In the genomic region with DNA sequence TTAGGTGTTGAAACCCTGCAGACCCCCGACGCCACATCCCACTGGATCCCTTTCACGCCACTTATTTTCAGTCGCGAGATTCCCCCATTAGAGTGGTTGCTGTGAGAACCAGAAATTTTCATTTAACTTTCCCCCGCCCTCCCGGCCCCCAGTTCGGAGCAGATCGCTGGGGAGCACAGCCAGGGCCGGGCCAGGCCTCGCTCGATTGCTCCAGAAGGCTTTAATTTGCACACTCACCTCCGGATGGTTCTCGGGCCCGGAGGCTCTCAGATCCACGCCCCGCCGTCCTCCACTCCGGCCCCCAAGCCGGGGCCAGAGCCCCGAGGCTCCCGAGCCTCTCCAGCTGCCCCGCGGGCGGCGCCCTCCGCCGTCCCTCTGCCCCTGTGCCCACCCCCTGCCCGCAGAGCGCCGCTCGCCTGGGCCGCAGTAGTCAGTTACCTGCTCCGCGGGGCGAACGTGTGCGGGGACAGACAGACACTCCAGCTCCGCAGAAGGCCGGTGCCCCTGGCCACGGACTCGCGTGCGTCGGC, we compare ENCODE assay signal across 8 mouse cellular contexts.
DNase-seq lines count a peak whose midpoint lies in the region; ATAC-seq and TF ChIP-seq lines count a peak whose summit lies in the region.

No protein-coding gene starts in this region.

- H3K9me3 ChIP-seq in E14TG2a.4 (ENCODE audit: low read length), result peaks cover 37% of the 10 kb centered on the region
- no peaks in the 10 kb centered on the region for H3K9me3 ChIP-seq in forebrain, embryonic 15.5 days
- no peaks in the 10 kb centered on the region for H3K9me3 ChIP-seq in limb, embryonic 10.5 days (replicated peaks)
- H3K9me3 ChIP-seq in neural tube, embryonic 12.5 days, result no peaks in the 10 kb centered on the region

- peak; percentile 32 for DNase-seq in R1 (ENCODE audit: low read depth, low spot score)
- peak; percentile 43 for DNase-seq in limb, embryonic 10.5 days (ENCODE audit: low spot score)
- DNase-seq in gastrocnemius, postnatal 10 days, result no peak
- DNase-seq in thymus, postnatal 10 days (ENCODE audit: low spot score in 2 of 2), result no peak
- DNase-seq in urinary bladder, postnatal 4 days (ENCODE audit: low spot score in 2 of 2), result no peak

- no peak overlapping the region for H3K27ac ChIP-seq in forebrain, embryonic 15.5 days (replicated peaks)
- no peak overlapping the region for H3K27ac ChIP-seq in limb, embryonic 10.5 days
- H3K27ac ChIP-seq in neural tube, embryonic 12.5 days, result no peak overlapping the region

- peaks cover 21% of the 10 kb centered on the region for H3K4me1 ChIP-seq in E14TG2a.4 (replicated peaks; ENCODE audit: low read depth, low read length)
- H3K4me1 ChIP-seq in forebrain, embryonic 15.5 days, result peaks cover 31% of the 10 kb centered on the region
- peaks cover 33% of the 10 kb centered on the region for H3K4me1 ChIP-seq in limb, embryonic 10.5 days
- H3K4me1 ChIP-seq in neural tube, embryonic 12.5 days, result peaks cover 29% of the 10 kb centered on the region

- H3K36me3 ChIP-seq in E14TG2a.4 (ENCODE audit: insufficient read depth, low read length), result no peaks in the 10 kb centered on the region
- H3K36me3 ChIP-seq in forebrain, embryonic 15.5 days, result no peaks in the 10 kb centered on the region
- H3K36me3 ChIP-seq in limb, embryonic 10.5 days, result no peaks in the 10 kb centered on the region
- no peaks in the 10 kb centered on the region for H3K36me3 ChIP-seq in neural tube, embryonic 12.5 days

- peak overlapping the region; percentile 81 for H3K4me3 ChIP-seq in E14TG2a.4 (replicated peaks; ENCODE audit: low read length)
- H3K4me3 ChIP-seq in forebrain, embryonic 15.5 days, result peak overlapping the region; percentile 41
- peak overlapping the region; percentile 57 for H3K4me3 ChIP-seq in limb, embryonic 10.5 days
- H3K4me3 ChIP-seq in neural tube, embryonic 12.5 days, result peak overlapping the region; percentile 21

- peaks cover 38% of the 10 kb centered on the region for H3K27me3 ChIP-seq in E14TG2a.4 (ENCODE audit: insufficient read depth, low read length)
- H3K27me3 ChIP-seq in forebrain, embryonic 15.5 days, result peaks cover 46% of the 10 kb centered on the region
- peaks cover 51% of the 10 kb centered on the region for H3K27me3 ChIP-seq in limb, embryonic 10.5 days (ENCODE audit: low read depth, poor library complexity, severe bottlenecking)
- H3K27me3 ChIP-seq in neural tube, embryonic 12.5 days (replicated peaks), result peaks cover 41% of the 10 kb centered on the region

- 2% methylated on average over 45 of the region's 45 CpGs for WGBS in forebrain, embryonic 15.5 days
- WGBS in limb, embryonic 10.5 days, result 1% methylated on average over 43 of the region's 45 CpGs
- WGBS in neural tube, embryonic 12.5 days, result 3% methylated on average over 45 of the region's 45 CpGs

- ATAC-seq in forebrain, embryonic 15.5 days (replicated peaks), result no peak; the same call in 1 of the 2 replicates
- peak; percentile 15; the same call in 1 of the 2 replicates for ATAC-seq in neural tube, embryonic 12.5 days (ENCODE audit: low FRiP score, low read depth)

- H3K4me2 ChIP-seq in forebrain, embryonic 15.5 days (replicated peaks), result peak overlapping the region; percentile 73
- peak overlapping the region; percentile 89 for H3K4me2 ChIP-seq in neural tube, embryonic 12.5 days (replicated peaks)

- no peak for TF ChIP-seq CTCF in E14TG2a.4 (conservative IDR thresholded peaks at IDR 0.05; ENCODE audit: low read length)

- H3K9ac ChIP-seq in forebrain, embryonic 15.5 days (replicated peaks), result no peak overlapping the region
- H3K9ac ChIP-seq in neural tube, embryonic 12.5 days, result no peak overlapping the region

Comparison
In these comparisons a context has a peak if more than half of its experiments do, and no peak if none do; other contexts are left out.
1. H3K4me3 ChIP-seq: peak in every context shown above with its lines; median percentile 81 in E14TG2a.4; 57 in limb, embryonic 10.5 days; 41 in forebrain, embryonic 15.5 days; 21 in neural tube, embryonic 12.5 days.
2. DNase-seq: peak in R1 (single experiment) and limb, embryonic 10.5 days (single experiment); none in gastrocnemius, postnatal 10 days (single experiment), thymus, postnatal 10 days (0 of 2) and urinary bladder, postnatal 4 days (0 of 2).